Mouse (Mus musculus): ENCODE results near the gene Erc2. TPM values are rescaled to one million over a fixed set of nuclear protein-coding genes. Genes with fewer than 3 reads are reported as not detected.
A peak's percentile ranks its signal among the peaks of the same experiment; 100 is the strongest.

Gene Erc2
- polyA plus RNA-seq, 1 experiment from 2014 or later = 8.1 TPM

DNA sequence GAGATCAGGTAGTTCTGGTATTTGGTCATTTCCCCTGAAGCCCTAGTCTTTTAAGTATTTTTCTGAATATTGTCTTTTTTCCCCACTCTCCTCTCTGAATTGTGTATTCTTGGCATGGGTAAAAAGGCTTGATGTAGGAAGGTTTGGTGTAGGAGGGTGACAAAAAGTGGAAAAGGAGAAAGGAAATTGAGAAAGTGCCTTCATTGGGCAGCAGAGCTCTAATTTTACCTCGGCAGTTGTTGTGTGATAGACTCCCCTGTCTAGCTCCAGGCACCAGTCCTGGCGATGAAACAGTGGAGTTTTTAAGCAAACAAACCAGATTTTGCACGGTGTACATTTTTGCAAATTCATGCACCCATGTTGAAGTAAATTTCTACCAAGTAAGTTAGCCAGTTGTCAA is 99.5 kb downstream of the Erc2 start:
- H3K27me3 ChIP-seq = no peaks in the 10 kb centered on the region
- H3K4me2 ChIP-seq = no peak overlapping the region
- no peak overlapping the region for H3K27ac ChIP-seq
- 81% methylated on average over 3 of the region's 3 CpGs for WGBS
- H3K36me3 ChIP-seq = no peaks in the 10 kb centered on the region
- H3K9ac ChIP-seq (replicated peaks) = no peak overlapping the region
- ATAC-seq (ENCODE audit: insufficient number of reproducible peaks, insufficient read depth, low FRiP score, low TSS enrichment, low read depth) = no peak
- no peaks in the 10 kb centered on the region for H3K4me1 ChIP-seq (replicated peaks)
- no peak overlapping the region for H3K4me3 ChIP-seq (replicated peaks)
- no peaks in the 10 kb centered on the region for H3K9me3 ChIP-seq

DNA sequence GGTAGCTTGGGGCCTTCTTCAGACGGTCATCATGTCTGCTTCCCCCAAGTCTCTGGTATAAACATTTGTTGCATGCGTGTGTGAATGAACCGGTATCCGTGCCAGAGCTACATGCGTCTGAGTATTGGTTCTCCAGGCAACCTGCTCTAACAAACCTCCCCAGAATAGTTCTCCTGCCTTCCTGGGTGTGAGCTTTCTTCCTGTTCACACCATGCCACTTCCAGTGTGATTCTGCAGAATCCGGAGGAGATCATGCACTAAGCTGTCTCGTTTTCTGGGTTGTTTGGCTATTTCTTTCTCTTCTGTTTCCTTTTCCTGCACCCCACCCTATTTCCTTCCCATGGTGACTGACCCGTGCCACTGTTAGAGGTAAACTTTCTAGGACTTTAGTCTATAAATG is 105.3 kb downstream of the Erc2 start:
- H3K4me1 ChIP-seq (replicated peaks) = peaks cover 13% of the 10 kb centered on the region
- no peak overlapping the region for H3K4me3 ChIP-seq (replicated peaks)
- H3K36me3 ChIP-seq = no peaks in the 10 kb centered on the region
- H3K9me3 ChIP-seq = no peaks in the 10 kb centered on the region
- H3K9ac ChIP-seq (replicated peaks) = no peak overlapping the region
- H3K27ac ChIP-seq = no peak overlapping the region
- no peak overlapping the region for H3K4me2 ChIP-seq
- H3K27me3 ChIP-seq = no peaks in the 10 kb centered on the region
- no peak for ATAC-seq (ENCODE audit: insufficient number of reproducible peaks, insufficient read depth, low FRiP score, low TSS enrichment, low read depth)
- 84% methylated on average over 8 of the region's 8 CpGs for WGBS

DNA sequence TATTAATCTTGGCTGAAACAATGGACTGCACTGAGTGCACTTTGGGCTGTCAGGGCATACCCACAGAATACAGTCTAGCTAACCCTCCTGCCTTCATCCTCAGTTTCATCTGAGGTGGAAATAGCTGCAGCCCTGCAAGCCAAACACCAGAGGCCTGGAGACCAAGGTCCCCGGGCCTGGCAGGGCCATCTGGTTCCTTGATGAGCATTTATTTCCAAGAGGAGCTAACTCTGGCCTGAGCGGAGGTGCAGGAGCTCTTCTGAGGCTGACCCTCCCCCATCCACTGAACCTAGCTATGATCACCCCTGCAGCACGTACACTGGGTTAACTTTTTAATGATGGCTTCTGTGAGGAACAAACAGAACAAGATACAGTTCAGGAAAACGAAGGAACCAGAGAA is 108.9 kb downstream of the Erc2 start:
- 14% methylated on average over 4 of the region's 4 CpGs for WGBS
- H3K27ac ChIP-seq = 0 out of 2 replicates have a peak overlapping the region, but pooled peaks have one; percentile 53
- H3K9me3 ChIP-seq = no peaks in the 10 kb centered on the region
- no peaks in the 10 kb centered on the region for H3K27me3 ChIP-seq
- no peak overlapping the region for H3K4me3 ChIP-seq (replicated peaks)
- H3K36me3 ChIP-seq = no peaks in the 10 kb centered on the region
- peaks cover 13% of the 10 kb centered on the region for H3K4me1 ChIP-seq (replicated peaks)
- no peak overlapping the region for H3K4me2 ChIP-seq
- ATAC-seq (ENCODE audit: insufficient number of reproducible peaks, insufficient read depth, low FRiP score, low TSS enrichment, low read depth) = no peak
- no peak overlapping the region; the same call in 1 of the 2 replicates for H3K9ac ChIP-seq (replicated peaks)

DNA sequence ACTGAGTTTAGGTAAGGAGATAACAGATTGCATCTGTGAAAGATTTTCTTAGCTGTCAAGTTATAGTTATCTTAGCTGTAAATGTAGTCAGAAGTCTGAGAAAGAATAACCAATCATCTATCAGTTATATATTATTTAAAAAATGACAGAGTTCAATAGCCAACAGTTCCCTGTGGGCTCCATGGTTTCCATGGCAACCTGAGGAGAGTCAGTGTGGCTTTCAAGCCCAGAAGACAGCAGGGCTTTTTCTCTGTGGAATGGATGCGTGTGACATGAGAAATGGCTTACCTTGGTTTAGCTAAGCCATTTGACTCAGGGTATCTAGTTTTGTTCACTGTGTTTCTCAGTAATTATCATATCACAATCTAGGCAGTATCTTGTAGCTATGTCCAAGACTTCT is 117.2 kb downstream of the Erc2 start:
- H3K4me3 ChIP-seq (replicated peaks) = no peak overlapping the region
- peaks cover 4% of the 10 kb centered on the region; the same call in 1 of the 2 replicates for H3K27me3 ChIP-seq
- 74% methylated on average over 1 of the region's 1 CpGs for WGBS
- no peaks in the 10 kb centered on the region for H3K36me3 ChIP-seq
- no peak overlapping the region for H3K4me2 ChIP-seq
- ATAC-seq (ENCODE audit: insufficient number of reproducible peaks, insufficient read depth, low FRiP score, low TSS enrichment, low read depth) = no peak
- no peaks in the 10 kb centered on the region for H3K9me3 ChIP-seq
- H3K9ac ChIP-seq (replicated peaks) = no peak overlapping the region
- H3K27ac ChIP-seq = no peak overlapping the region
- H3K4me1 ChIP-seq (replicated peaks) = no peaks in the 10 kb centered on the region

DNA sequence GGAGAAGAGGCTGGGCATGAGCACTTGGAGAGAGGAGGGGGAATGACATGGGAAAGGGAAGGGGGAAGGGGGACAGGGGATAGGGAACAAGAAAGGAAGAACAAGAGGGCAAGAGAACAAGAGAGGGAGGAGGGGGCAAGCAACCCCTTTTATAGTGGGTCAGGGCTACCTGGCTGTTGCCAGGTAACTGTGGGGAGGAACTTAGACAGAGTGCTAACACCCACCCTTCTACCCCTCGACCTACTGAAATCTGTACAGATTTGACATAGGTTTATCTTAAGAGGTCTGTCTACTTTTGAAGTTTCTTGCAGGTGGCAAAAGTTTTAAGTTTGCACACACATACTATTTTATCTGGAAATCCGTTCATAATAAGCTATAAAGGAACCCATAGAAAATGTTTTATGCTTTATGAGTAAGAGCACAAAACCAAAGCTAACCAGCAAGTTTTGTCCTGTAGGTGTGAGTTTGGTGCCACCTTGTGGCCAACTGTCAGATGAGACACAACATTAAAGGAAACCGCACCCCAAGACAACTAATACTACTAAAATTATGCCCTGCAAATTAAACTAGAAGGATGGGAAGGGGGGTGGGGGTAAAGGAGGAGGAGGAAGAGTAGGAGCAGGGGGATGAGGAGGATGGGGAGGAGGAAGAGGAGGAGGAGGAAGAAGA is 119.2 kb downstream of the Erc2 start:
- Histone ChIP-seq H3K27me3 (peaks cover 4% of the 10 kb centered on the region; the same call in 1 of the 2 replicates), H3K9ac (replicated peaks) (no peak overlapping the region), H3K36me3 (no peaks in the 10 kb centered on the region), H3K4me2 (no peak overlapping the region), H3K4me3 (replicated peaks) (no peak overlapping the region), H3K27ac (no peak overlapping the region), H3K4me1 (replicated peaks) (no peaks in the 10 kb centered on the region), H3K9me3 (no peaks in the 10 kb centered on the region)
- no peak for ATAC-seq (ENCODE audit: insufficient number of reproducible peaks, insufficient read depth, low FRiP score, low TSS enrichment, low read depth)
- 27% methylated on average over 3 of the region's 3 CpGs for WGBS

DNA sequence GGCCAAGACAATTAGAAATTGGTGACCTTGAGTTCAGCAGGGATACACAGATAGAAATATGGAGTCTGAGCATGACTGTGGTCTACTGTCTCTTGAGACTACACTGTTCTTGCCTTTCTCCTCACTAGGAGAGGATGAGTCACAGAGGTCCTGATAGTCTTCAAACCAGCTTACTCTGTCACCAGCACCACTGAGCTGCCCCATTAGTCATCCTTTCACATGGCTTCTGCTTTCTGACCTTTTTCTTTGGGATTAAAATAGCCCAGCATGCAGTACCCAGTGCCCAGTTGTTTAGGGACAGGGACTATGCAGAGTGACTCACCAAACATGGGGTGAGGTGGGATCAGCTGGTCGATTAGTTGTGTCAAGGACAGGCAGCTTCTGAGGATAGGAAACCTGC is 132.1 kb downstream of the Erc2 start:
- no peak overlapping the region for H3K4me3 ChIP-seq (replicated peaks)
- H3K27me3 ChIP-seq = no peaks in the 10 kb centered on the region
- H3K36me3 ChIP-seq = no peaks in the 10 kb centered on the region
- no peak overlapping the region for H3K9ac ChIP-seq (replicated peaks)
- no peak for ATAC-seq (ENCODE audit: insufficient number of reproducible peaks, insufficient read depth, low FRiP score, low TSS enrichment, low read depth)
- H3K4me2 ChIP-seq = no peak overlapping the region
- no peaks in the 10 kb centered on the region for H3K4me1 ChIP-seq (replicated peaks)
- no peaks in the 10 kb centered on the region for H3K9me3 ChIP-seq
- WGBS = 73% methylated on average over 1 of the region's 1 CpGs
- no peak overlapping the region for H3K27ac ChIP-seq

DNA sequence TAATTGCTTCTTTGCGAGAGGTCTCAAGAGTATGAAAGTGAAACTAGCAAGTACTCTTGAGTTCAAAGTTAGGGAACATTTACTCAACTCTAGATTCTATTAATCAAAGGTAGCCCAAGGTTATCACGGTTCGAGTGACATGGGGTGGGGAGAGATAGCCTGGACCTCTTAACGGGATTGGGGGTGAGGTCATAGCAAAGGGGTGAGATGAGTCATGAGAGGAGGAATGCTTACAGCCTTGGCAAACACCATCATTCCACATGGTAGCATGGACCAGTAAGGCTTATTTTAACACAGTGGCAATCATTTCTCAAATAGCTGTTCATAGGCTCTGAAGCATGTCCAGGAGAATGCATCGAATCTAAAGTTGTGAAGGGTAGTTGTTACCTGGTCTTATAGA is 134.7 kb downstream of the Erc2 start:
- Histone ChIP-seq H3K27me3 (no peaks in the 10 kb centered on the region), H3K36me3 (no peaks in the 10 kb centered on the region), H3K4me3 (replicated peaks) (no peak overlapping the region), H3K9ac (replicated peaks) (no peak overlapping the region), H3K27ac (no peak overlapping the region), H3K4me1 (replicated peaks) (peaks cover 4% of the 10 kb centered on the region; the same call in 1 of the 2 replicates), H3K9me3 (no peaks in the 10 kb centered on the region), H3K4me2 (no peak overlapping the region)
- no peak for ATAC-seq (ENCODE audit: insufficient number of reproducible peaks, insufficient read depth, low FRiP score, low TSS enrichment, low read depth)
- WGBS = 89% methylated on average over 5 of the region's 5 CpGs

DNA sequence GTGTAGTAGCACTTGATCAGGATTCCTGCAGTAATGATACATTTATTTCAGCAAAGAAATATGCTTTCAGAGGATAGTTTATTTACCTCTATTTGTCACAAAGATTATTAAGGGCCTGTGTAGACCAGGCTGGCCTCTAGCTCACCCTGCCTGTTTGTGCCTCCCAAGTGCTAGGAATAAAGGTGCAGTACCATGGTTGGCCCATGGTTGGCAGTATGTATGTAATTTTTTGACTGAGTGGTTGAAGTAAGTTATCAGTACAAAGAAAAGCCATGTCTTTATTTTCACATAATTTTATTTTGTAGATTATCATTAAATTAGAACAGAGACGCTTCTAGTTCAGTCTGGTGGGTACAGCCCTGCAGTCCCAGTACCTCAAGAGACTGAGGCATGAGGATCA is 136.0 kb downstream of the Erc2 start:
- H3K9ac ChIP-seq (replicated peaks) = no peak overlapping the region
- no peaks in the 10 kb centered on the region for H3K9me3 ChIP-seq
- no peak overlapping the region for H3K27ac ChIP-seq
- H3K27me3 ChIP-seq = no peaks in the 10 kb centered on the region
- H3K4me3 ChIP-seq (replicated peaks) = no peak overlapping the region
- peaks cover 4% of the 10 kb centered on the region; the same call in 1 of the 2 replicates for H3K4me1 ChIP-seq (replicated peaks)
- no peak for ATAC-seq (ENCODE audit: insufficient number of reproducible peaks, insufficient read depth, low FRiP score, low TSS enrichment, low read depth)
- H3K36me3 ChIP-seq = no peaks in the 10 kb centered on the region
- WGBS = 75% methylated on average over 1 of the region's 1 CpGs
- no peak overlapping the region for H3K4me2 ChIP-seq

DNA sequence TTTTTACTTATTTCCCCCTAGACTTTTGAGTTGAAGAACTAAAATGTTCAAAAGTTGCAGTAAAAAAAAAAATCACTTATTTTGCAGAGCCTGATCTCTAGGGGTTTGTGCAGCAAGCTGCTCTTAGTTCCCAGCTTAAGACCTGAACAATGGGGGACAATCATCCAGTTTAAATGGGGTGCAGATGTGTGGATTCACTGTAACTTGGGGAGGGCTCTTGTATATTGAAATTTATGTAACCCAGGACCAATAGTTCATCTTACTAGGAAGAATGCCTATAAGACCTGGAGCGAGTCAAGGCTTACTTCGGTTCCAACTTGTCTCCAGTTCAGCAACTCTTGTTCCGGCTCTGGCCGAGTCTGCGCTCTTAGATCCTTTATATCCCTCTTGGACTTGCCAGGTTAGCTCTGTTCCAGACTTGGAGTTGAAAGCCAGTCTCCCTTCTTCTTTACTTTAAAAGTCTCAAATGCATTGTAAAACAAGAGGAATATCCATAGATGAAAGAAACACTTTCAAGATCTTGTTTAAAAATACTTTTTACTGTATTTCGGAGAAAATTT is 136.9 kb downstream of the Erc2 start:
- H3K9ac ChIP-seq (replicated peaks) = no peak overlapping the region
- no peak overlapping the region for H3K4me3 ChIP-seq (replicated peaks)
- no peaks in the 10 kb centered on the region for H3K9me3 ChIP-seq
- H3K36me3 ChIP-seq = no peaks in the 10 kb centered on the region
- WGBS = 79% methylated on average over 6 of the region's 6 CpGs
- H3K4me1 ChIP-seq (replicated peaks) = peaks cover 4% of the 10 kb centered on the region; the same call in 1 of the 2 replicates
- no peak overlapping the region for H3K27ac ChIP-seq
- H3K4me2 ChIP-seq = no peak overlapping the region
- H3K27me3 ChIP-seq = no peaks in the 10 kb centered on the region
- no peak for ATAC-seq (ENCODE audit: insufficient number of reproducible peaks, insufficient read depth, low FRiP score, low TSS enrichment, low read depth)

DNA sequence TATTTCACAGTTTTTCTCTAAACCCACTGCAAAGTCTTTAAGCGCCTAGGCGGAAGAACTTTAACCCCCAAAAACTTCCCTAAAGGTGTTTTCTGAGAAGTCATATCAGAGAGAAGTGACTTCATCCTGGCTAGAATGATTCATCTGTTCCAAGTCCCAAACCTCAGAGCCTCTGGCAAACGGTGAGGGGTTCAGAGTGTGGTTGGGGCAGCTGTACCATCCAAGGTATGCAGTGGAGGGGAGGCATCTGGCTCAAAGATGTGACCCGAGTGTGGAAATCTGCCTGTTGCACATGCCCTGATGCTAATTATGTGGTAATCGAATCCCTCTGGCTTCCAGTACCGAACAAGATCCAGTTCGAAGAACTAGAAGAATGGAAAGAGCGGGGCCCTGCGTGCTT is 137.8 kb downstream of the Erc2 start:
- H3K27ac ChIP-seq = no peak overlapping the region
- H3K4me2 ChIP-seq = no peak overlapping the region
- no peak overlapping the region for H3K9ac ChIP-seq (replicated peaks)
- 57% methylated on average over 9 of the region's 9 CpGs for WGBS
- H3K4me3 ChIP-seq (replicated peaks) = no peak overlapping the region
- no peaks in the 10 kb centered on the region for H3K27me3 ChIP-seq
- H3K36me3 ChIP-seq = no peaks in the 10 kb centered on the region
- ATAC-seq (ENCODE audit: insufficient number of reproducible peaks, insufficient read depth, low FRiP score, low TSS enrichment, low read depth) = no peak
- H3K9me3 ChIP-seq = no peaks in the 10 kb centered on the region
- peaks cover 4% of the 10 kb centered on the region; the same call in 1 of the 2 replicates for H3K4me1 ChIP-seq (replicated peaks)

DNA sequence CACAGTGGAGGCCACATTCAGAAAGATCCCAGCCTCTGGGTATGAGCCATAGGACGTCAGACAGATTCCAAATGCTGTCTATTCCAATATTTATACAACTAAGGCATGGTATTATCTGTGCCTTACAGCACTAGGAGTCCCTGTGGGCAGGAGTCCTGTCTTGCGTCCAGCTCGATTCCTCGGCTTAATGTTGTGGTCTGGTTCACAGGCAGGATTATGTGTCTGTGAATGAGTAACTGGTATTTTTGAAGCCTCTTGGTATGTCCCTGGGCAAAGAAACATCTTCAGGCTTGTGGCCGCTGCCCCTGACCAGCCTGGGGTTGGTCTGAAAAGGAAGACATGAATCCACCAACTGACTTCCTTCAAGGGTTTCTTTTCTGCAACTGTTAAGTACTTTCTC is 153.1 kb downstream of the Erc2 start:
- Histone ChIP-seq H3K27me3 (no peaks in the 10 kb centered on the region), H3K27ac (no peak overlapping the region), H3K9ac (replicated peaks) (no peak overlapping the region), H3K4me2 (no peak overlapping the region), H3K4me3 (replicated peaks) (no peak overlapping the region), H3K36me3 (no peaks in the 10 kb centered on the region), H3K9me3 (no peaks in the 10 kb centered on the region), H3K4me1 (replicated peaks) (peaks cover 8% of the 10 kb centered on the region)
- ATAC-seq (ENCODE audit: insufficient number of reproducible peaks, insufficient read depth, low FRiP score, low TSS enrichment, low read depth) = no peak
- WGBS = 77% methylated on average over 5 of the region's 5 CpGs

DNA sequence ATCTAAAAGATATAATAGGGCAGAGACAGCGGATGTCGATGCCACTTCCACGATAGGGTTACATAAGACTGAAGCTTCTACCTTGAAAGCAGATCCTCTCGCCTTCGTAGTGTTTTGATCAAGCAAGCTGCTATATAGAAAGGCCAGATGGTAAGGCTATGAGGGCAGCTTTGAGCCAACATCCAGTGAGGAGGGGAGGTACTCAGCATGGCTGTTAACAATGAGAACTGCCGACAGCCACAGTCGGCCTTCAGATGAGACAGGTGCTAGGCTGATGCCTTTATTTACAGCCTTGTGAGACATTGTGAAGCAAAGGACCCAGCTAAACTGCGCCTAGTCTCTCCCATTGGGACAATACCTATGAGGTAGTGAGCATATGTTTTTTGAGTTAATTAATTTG is 156.3 kb downstream of the Erc2 start:
- no peak for ATAC-seq (ENCODE audit: insufficient number of reproducible peaks, insufficient read depth, low FRiP score, low TSS enrichment, low read depth)
- no peak overlapping the region for H3K4me2 ChIP-seq
- H3K4me1 ChIP-seq (replicated peaks) = peaks cover 8% of the 10 kb centered on the region
- 70% methylated on average over 8 of the region's 8 CpGs for WGBS
- H3K36me3 ChIP-seq = no peaks in the 10 kb centered on the region
- H3K27me3 ChIP-seq = no peaks in the 10 kb centered on the region
- no peaks in the 10 kb centered on the region for H3K9me3 ChIP-seq
- H3K4me3 ChIP-seq (replicated peaks) = no peak overlapping the region
- no peak overlapping the region for H3K9ac ChIP-seq (replicated peaks)
- H3K27ac ChIP-seq = no peak overlapping the region
